Mouse (Mus musculus) forebrain, embryonic 13.5 days (tissue): ENCODE results near the gene Armc7. TPM values are rescaled to one million over a fixed set of nuclear protein-coding genes. Genes with fewer than 3 reads are reported as not detected.
"Not testable (repeated sequence)": the region's sequence is repeated elsewhere in the genome, so short reads cannot be mapped to it uniquely, and the experiment has no call there.

Source experiments
- ATAC-seq: fragments of 200-750 bp; cut with Nextera tagmentation; 2 replicates; pipeline ENCODE4 v1.8.0; 2017
- H3K27ac ChIP-seq: fragments of 300-500 bp; sonication (generic); 2 replicates; pipeline ENCODE4 v1.5.1; 2015; ENCODE audit warnings: inconsistent platforms, mild to moderate bottlenecking, moderate library complexity
- H3K27me3 ChIP-seq: fragments of 300-500 bp; sonication (generic); 2 replicates; pipeline ENCODE4 v1.6.1; 2015; ENCODE audit warnings: mild to moderate bottlenecking, inconsistent platforms
- H3K36me3 ChIP-seq: fragments of 300-500 bp; sonication (generic); 2 replicates; pipeline ENCODE4 v1.6.1; 2015; ENCODE audit warnings: mild to moderate bottlenecking, inconsistent platforms; ENCODE audit not compliant: poor library complexity, severe bottlenecking
- H3K4me1 ChIP-seq: fragments of 300-500 bp; sonication (generic); 2 replicates; pipeline ENCODE4 v1.6.1; 2015; ENCODE audit warnings: inconsistent platforms
- H3K4me2 ChIP-seq: fragments of 300-500 bp; sonication (generic); 2 replicates; pipeline ENCODE4 v1.6.1; 2015; ENCODE audit warnings: inconsistent platforms, mild to moderate bottlenecking, moderate library complexity
- H3K4me3 ChIP-seq: fragments of 300-500 bp; sonication (generic); 2 replicates; pipeline ENCODE4 v1.5.1; 2015; ENCODE audit warnings: mild to moderate bottlenecking, inconsistent platforms
- H3K9ac ChIP-seq: fragments of 300-500 bp; sonication (generic); 2 replicates; pipeline ENCODE4 v1.6.1; 2015; ENCODE audit warnings: mild to moderate bottlenecking, inconsistent platforms
- H3K9me3 ChIP-seq: fragments of 300-500 bp; sonication (generic); replicated peaks from 2 replicates; pipeline ENCODE4 v1.6.1; 2016; ENCODE audit warnings: inconsistent platforms
- WGBS: fragments of 180-500 bp; shearing (Covaris S2); methylation state at CpG from one replicate; pipeline ENCODE4 v1.1.7; 2015; 5-methylcytosine and 5-hydroxymethylcytosine counted together
- polyA plus RNA-seq: library from polyadenylated mRNA; unstranded; fragments of >200 nt; fragmentation: Nextera tagmentation; extraction: Ambion mirVana; gene quantifications from 2 replicates; pipeline ENCODE4 v1.2.1, GENCODE M21; 2015

Gene Armc7
- polyA plus RNA-seq, 1 experiment from 2014 or later = 11.3 TPM

DNA sequence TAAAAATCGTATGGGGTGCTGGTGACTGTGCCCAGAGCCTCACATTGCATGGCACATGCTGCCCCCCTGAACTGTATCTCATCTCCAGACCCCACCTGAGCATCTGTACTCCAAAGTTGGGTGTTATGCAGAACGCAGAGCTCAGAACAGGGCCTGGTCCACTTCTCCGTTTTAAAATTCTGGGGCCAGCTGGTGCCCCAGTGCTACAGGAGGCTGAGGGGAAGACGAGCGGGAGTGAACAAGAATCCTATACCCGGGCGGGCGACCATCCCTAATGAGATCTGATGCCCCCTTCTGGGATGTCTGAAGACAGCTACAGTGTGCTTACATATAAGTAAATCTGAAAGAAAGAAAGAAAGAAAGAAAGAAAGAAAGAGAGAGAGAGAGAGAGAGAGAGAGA lies 14.5 kb upstream of the Armc7 start:
- Histone ChIP-seq H3K9ac (no peak overlapping the region), H3K27me3 (0 out of 2 replicates have a peak, but pooled peaks cover 3% of the 10 kb centered on the region), H3K4me1 (peaks cover 6% of the 10 kb centered on the region), H3K9me3 (no peaks in the 10 kb centered on the region), H3K27ac (no peak overlapping the region), H3K4me2 (no peak overlapping the region), H3K36me3 (no peaks in the 10 kb centered on the region), H3K4me3 (no peak overlapping the region)
- 10% methylated on average over 8 of the region's 8 CpGs for WGBS
- ATAC-seq = no peak

DNA sequence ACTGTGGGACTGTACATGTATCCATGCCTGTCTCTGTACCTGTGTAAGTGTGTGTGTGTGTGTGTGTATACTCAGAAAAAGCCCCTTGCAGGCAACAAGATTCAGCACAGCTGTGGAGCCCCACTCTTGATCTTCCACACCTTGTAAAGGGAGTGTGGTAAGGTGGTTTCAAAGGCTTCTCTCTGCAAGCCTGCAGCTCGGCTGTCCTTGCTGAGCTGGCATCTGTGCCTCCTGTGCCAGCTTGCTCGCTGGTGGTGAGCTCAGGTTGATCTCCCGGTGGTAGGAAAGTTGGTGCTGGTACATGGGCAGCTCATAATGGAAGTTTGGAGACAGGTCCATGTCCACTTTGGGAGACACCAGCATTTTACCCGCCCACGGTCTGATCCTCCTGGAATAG lies 13.6 kb upstream of the Armc7 start:
- H3K4me2 ChIP-seq = no peak overlapping the region
- ATAC-seq = no peak
- 74% methylated on average over 5 of the region's 5 CpGs for WGBS
- H3K27ac ChIP-seq = no peak overlapping the region
- no peaks in the 10 kb centered on the region for H3K36me3 ChIP-seq
- peaks cover 6% of the 10 kb centered on the region for H3K4me1 ChIP-seq
- H3K4me3 ChIP-seq = no peak overlapping the region
- no peak overlapping the region for H3K9ac ChIP-seq
- no peaks in the 10 kb centered on the region for H3K9me3 ChIP-seq
- 0 out of 2 replicates have a peak, but pooled peaks cover 3% of the 10 kb centered on the region for H3K27me3 ChIP-seq

DNA sequence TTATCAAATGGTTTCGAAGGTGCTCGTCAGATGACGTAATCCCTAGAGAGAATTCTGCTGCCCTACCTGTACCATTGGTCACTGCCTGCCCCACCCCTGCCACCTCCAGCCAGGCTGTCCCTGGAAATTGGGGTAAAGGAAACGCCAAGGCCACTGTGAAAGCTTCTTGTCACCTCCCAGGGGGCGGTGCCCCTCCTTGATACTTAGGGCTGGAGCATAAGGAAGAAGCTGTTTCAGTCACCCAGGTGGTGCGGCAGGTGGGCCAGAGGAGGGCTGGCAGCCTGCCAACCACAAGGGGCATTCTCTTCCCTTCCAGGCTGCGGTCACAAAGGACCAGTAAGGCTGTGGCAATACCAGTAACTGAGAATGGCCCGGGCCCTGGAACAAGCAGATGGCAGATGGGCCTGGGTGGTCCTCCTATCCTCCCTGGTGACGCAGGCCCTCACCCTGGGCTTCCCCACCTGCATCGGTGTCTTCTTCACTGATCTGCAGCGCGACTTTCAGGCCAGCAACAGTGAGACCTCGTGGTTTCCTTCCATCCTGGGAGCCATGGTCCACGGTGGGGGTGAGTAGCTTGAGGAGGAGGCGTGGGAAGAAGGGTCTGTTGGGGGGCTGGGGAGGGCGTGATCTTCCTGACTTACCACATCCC lies 13.1 kb upstream of the Armc7 start, which contains the start of gene Slc16a5:
TSS of gene Slc16a5 (plus strand) at position 232 of the 649 bp plus-strand sequence.
- Histone ChIP-seq H3K9ac (no peak within 1 kb of the TSS), H3K4me2 (no peak within 1 kb of the TSS), H3K9me3 (no peaks in the 10 kb centered on the region), H3K4me1 (peaks cover 6% of the 10 kb centered on the region), H3K27ac (no peak within 1 kb of the TSS), H3K4me3 (no peak within 1 kb of the TSS), H3K36me3 (no peaks in the 10 kb centered on the region), H3K27me3 (0 out of 2 replicates have a peak, but pooled peaks cover 3% of the 10 kb centered on the region)
- WGBS = 73% methylated on average over 16 of the region's 16 CpGs
- ATAC-seq = no peak

DNA sequence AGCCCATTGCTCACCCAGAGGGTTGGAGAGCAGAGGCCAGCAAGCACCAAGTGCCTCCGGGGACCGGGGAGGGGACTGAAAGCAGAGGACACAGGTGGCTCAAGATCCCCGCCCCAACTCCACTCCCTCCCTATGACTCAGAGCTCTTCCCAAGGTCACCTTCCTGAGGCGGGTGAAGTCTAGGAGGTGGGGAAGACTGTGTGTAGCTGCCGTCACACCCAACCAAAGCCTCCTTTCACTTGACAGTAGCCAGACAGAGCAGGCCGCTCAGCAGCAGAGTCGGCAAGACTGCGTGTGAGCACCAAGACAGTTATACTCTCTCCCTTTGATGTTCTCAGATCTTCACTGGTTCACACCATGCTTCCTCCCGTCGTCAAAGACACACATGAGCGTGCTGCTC lies 12.1 kb upstream of the Armc7 start:
- WGBS = 83% methylated on average over 11 of the region's 11 CpGs
- H3K9me3 ChIP-seq = no peaks in the 10 kb centered on the region
- no peak overlapping the region for H3K4me2 ChIP-seq
- H3K9ac ChIP-seq = no peak overlapping the region
- ATAC-seq = no peak
- 0 out of 2 replicates have a peak, but pooled peaks cover 3% of the 10 kb centered on the region for H3K27me3 ChIP-seq
- peaks cover 6% of the 10 kb centered on the region for H3K4me1 ChIP-seq
- no peak overlapping the region for H3K27ac ChIP-seq
- H3K36me3 ChIP-seq = no peaks in the 10 kb centered on the region
- H3K4me3 ChIP-seq = no peak overlapping the region

DNA sequence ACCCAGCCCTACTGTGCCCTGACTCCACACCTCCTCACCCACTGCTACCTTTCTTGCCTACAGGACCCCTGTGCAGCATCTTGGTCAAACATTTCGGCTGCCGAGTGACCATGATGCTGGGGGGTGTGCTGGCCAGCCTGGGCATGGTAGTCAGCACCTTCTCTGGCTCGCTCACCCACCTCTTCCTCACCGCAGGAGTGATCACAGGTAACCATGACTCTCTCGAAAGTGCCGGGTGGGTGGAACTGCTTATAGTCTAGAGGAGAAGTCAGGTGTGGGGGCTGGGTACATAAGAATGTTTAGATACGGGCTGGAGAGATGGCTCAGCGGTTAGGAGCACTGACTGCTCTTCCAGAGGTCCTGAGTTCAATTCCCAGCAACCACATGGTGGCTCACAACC lies 10.6 kb upstream of the Armc7 start:
- Histone ChIP-seq H3K36me3 (no peaks in the 10 kb centered on the region), H3K27me3 (0 out of 2 replicates have a peak, but pooled peaks cover 3% of the 10 kb centered on the region), H3K4me2 (no peak overlapping the region), H3K4me1 (peaks cover 6% of the 10 kb centered on the region), H3K4me3 (no peak overlapping the region), H3K9ac (no peak overlapping the region), H3K9me3 (no peaks in the 10 kb centered on the region), H3K27ac (no peak overlapping the region)
- no peak for ATAC-seq
- 87% methylated on average over 8 of the region's 8 CpGs for WGBS

DNA sequence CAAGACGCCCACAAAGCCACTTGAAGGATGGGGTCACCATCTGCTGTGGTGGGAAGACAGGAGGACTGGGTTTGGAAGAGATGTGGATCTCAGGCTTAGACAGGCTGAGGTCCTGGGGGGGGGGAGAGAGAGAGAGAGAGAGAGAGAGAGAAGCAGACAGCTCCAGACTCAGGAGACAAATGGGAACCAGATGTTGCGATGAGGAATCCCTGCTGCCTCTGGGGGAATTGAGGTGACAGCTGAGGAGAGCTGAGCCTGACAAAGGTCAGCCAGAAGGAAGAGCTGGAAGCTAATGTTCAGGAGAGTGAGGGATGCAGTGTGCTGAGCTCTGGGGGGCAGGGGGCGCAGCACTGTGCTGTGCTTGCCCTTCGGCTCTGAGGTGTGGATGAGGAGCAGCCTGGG lies 8.2 kb upstream of the Armc7 start:
- no peak overlapping the region for H3K4me3 ChIP-seq
- H3K4me2 ChIP-seq = no peak overlapping the region
- H3K9me3 ChIP-seq = no peaks in the 10 kb centered on the region
- peaks cover 5% of the 10 kb centered on the region for H3K4me1 ChIP-seq
- H3K27me3 ChIP-seq = 0 out of 2 replicates have a peak, but pooled peaks cover 3% of the 10 kb centered on the region
- no peak overlapping the region for H3K27ac ChIP-seq
- no peak for ATAC-seq
- no peaks in the 10 kb centered on the region for H3K36me3 ChIP-seq
- no peak overlapping the region for H3K9ac ChIP-seq
- 70% methylated on average over 4 of the region's 4 CpGs for WGBS

DNA sequence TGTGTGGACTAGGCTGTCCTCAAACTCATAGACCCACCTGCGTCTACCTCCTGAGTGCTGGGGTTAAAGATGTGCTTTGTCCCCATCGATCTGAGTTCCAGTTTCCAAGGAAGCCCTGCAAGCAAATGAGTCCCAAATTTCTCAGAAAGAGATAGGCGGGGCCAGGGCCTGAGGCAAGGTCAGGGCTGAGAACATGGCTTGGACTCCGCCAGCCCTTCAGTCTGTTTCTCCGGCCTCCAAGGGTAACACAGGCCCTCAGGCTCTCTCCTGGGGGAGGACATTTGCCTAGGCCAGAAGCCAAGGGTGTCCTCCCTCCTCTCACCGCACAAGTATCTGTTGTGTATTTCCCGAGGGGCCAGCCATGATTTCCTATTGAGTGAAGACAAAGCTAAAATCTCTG lies 3.3 kb upstream of the Armc7 start:
- Histone ChIP-seq H3K27ac (no peak overlapping the region), H3K4me3 (no peak overlapping the region), H3K9ac (no peak overlapping the region; the same call in 1 of the 2 replicates), H3K4me1 (peaks cover 30% of the 10 kb centered on the region), H3K9me3 (no peaks in the 10 kb centered on the region), H3K4me2 (no peak overlapping the region), H3K36me3 (no peaks in the 10 kb centered on the region), H3K27me3 (no peaks in the 10 kb centered on the region)
- no peak for ATAC-seq
- WGBS = 88% methylated on average over 7 of the region's 7 CpGs

DNA sequence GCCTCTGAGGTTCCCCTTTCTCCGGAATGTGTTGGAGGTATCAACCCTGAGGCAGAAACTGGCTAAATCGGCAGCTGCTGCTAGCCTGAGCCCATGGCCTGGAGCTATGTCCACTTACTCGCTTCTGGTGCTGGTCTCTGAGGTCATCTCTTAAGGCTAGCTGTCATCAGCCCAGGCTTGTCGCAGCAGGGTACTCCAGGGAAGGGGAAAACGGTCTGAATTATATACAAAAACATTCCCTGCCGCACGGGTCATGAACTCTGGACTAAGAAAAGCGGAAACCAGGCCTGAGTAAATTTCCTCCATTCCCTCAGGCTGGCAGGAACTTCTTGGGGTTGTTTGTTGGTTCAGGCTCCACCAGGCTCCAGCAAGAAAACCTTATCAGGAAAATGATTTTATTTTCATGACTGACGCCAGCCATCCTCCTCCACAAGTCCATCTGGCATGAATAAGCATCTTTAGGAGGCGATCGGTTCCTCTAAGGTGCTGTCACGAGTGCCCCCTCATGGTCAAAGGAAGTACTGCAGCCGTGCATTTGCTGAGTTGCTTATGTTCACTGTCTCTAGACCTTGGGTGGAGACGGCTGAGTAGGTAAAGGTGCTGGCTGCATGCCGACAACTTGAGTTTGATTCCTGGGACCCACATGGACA lies 1.7 kb upstream of the Armc7 start:
- no peaks in the 10 kb centered on the region for H3K9me3 ChIP-seq
- H3K27me3 ChIP-seq = no peaks in the 10 kb centered on the region
- H3K4me1 ChIP-seq = peaks cover 33% of the 10 kb centered on the region
- H3K9ac ChIP-seq = no peak overlapping the region
- peak overlapping the region; percentile 32 for H3K4me2 ChIP-seq
- no peaks in the 10 kb centered on the region; the same call in 1 of the 2 replicates for H3K36me3 ChIP-seq
- ATAC-seq = 0 out of 2 replicates have a peak, but pooled peaks have one; percentile 9
- H3K4me3 ChIP-seq = no peak overlapping the region
- peak overlapping the region; percentile 54; the same call in 1 of the 2 replicates for H3K27ac ChIP-seq
- 26% methylated on average over 15 of the region's 15 CpGs for WGBS

DNA sequence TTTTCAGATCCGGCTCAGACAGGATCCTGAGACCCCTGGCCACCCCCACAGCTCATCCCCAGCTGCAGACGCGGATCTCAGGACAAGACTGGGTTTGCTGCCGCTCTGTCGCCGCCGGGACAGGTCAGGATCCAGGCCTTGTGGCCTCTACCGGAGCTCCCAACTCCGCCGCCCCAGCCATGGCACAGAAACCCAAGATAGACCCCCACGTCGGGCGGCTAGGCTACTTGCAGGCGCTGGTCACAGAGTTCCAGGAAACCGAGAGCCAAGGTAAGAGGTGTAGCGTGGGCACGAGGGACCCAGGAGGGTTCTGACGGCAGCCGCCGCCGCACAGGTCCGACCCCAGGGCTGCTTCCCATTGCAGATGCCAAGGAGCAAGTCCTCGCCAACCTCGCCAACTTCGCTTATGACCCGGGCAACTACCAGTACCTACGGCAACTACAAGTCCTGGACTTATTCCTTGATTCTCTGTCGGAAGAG lies 331 bp downstream of the Armc7 start:
- peak; percentile 34; the same call in 1 of the 2 replicates for ATAC-seq
- H3K36me3 ChIP-seq = no peaks in the 10 kb centered on the region; the same call in 1 of the 2 replicates
- H3K4me2 ChIP-seq = peak overlapping the region; percentile 95
- H3K9ac ChIP-seq = peak overlapping the region; percentile 82
- no peak overlapping the region for H3K27ac ChIP-seq
- peaks cover 33% of the 10 kb centered on the region for H3K4me1 ChIP-seq
- no peaks in the 10 kb centered on the region for H3K27me3 ChIP-seq
- H3K9me3 ChIP-seq = no peaks in the 10 kb centered on the region
- peak overlapping the region; percentile 83 for H3K4me3 ChIP-seq
- 4% methylated on average over 28 of the region's 28 CpGs for WGBS

DNA sequence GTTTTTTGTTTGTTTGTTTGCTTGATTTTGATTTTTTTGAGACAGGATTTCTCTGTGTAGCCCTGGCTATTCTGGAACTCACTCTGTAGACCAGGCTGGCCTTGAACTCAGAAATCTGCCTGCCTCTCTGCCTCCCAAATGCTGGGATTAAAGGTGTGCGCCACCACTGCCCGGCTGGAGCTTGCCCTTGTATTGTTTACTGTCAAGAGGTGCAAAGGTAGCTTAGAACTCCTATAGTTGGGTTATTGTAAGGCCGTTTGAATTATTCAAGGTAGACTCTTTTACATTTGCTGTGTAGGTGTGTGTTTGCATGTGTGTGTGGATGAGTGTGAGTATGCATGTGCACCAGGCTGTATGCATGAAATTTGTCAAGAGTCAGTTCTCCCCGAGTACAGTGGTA lies 1.2 kb downstream of the Armc7 start:
- Histone ChIP-seq H3K9ac (0 out of 2 replicates have a peak overlapping the region, but pooled peaks have one; percentile 82), H3K4me2 (peak overlapping the region; percentile 95), H3K4me1 (peaks cover 33% of the 10 kb centered on the region), H3K4me3 (peak overlapping the region; percentile 83; the same call in 1 of the 2 replicates)
- WGBS = 83% methylated on average over 4 of the region's 4 CpGs
- H3K36me3 ChIP-seq, H3K9me3 ChIP-seq, H3K27me3 ChIP-seq, H3K27ac ChIP-seq, ATAC-seq: not testable (repeated sequence)

DNA sequence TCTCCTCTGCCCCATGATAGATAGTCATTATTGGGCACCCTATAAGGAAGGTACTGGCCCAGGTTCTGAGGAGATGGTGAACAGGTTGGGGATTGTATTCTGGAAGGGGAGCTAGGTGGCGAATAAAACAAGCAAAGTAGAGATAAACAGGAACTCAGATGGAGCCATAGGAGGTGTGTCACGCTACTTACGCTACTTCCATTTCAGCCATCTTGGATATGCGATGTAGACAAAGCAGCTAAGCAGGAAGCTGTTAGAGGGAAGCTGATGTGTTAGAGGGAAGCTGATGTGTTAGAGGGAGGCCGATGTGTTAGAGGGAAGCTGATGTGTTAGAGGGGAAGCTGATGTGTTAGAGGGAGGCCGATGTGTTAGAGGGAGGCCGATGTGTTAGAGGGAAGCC lies 1.9 kb downstream of the Armc7 start:
- peak overlapping the region; percentile 95; the same call in 1 of the 2 replicates for H3K4me2 ChIP-seq
- 92% methylated on average over 7 of the region's 7 CpGs for WGBS
- ATAC-seq = not testable (repeated sequence)

DNA sequence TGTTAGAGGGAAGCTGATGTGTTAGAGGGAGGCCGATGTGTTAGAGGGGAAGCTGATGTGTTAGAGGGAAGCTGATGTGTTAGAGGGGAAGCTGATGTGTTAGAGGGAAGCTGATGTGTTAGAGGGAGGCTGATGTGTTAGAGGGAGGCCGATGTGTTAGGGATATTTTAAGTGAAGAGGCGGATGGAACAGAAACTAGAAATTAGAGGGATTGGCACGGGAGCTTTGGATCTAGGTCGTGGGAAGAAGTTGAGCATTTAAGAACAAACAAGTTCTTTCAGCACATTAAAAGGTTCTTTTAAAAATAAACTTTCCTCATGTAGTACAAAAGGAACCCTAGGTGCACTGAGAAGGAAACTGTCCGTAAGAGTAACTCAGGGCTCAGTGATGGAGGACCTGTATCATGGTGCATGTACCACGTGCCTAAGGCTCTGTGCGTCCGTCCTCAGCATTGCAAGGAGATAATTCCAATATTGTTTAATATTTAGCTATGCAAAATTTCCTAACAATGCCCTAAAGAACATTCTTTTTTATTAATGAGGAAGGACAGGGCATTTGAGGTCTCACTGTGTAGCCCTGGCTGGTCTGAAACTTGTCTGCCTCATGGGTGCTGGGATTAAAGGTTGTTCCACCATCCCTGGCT lies 3.0 kb downstream of the Armc7 start:
- no peaks in the 10 kb centered on the region for H3K27me3 ChIP-seq
- whole genome bisulfite sequencing = 91% methylated on average over 9 of the region's 9 CpGs
- H3K27ac ChIP-seq = no peak overlapping the region
- H3K4me2 ChIP-seq = no peak overlapping the region
- no peaks in the 10 kb centered on the region for H3K9me3 ChIP-seq
- no peak overlapping the region for H3K9ac ChIP-seq
- no peak overlapping the region for H3K4me3 ChIP-seq
- H3K36me3 ChIP-seq = no peaks in the 10 kb centered on the region; the same call in 1 of the 2 replicates
- peaks cover 29% of the 10 kb centered on the region for H3K4me1 ChIP-seq
- no peak for ATAC-seq

More for the DNA sequence above, 1.9 kb downstream of the Armc7 start:
- not testable (repeated sequence) for H3K27ac ChIP-seq, H3K27me3 ChIP-seq, H3K36me3 ChIP-seq, H3K9me3 ChIP-seq
- Histone ChIP-seq H3K9ac (0 out of 2 replicates have a peak overlapping the region, but pooled peaks have one; percentile 48), H3K4me1 (peaks cover 33% of the 10 kb centered on the region), H3K4me3 (peak overlapping the region; percentile 83; the same call in 1 of the 2 replicates)
